Mouse (Mus musculus): ENCODE data around the gene Hoxd4. TPM values are rescaled to one million over a fixed set of nuclear protein-coding genes. Genes with fewer than 3 reads are reported as not detected.
A peak's percentile ranks its signal among the peaks of the same experiment; 100 is the strongest.

The Hoxd4 gene
- polyA plus RNA-seq, 1 experiment from 2014 or later, result not detected

GRCm38 (mm10) chr2:74690338-74690716, 21.4 kb upstream of the Hoxd4 start:
- Histone ChIP-seq H3K36me3 (no peaks in the 10 kb centered on the region), H3K4me1 (peaks cover 8% of the 10 kb centered on the region), H3K4me3 (no peak overlapping the region), H3K9me3 (replicated peaks) (no peaks in the 10 kb centered on the region), H3K27ac (replicated peaks) (no peak overlapping the region), H3K27me3 (ENCODE audit: low read depth, poor library complexity, severe bottlenecking) (peaks cover 100% of the 10 kb centered on the region)
- DNase-seq (ENCODE audit: low spot score), result no peak
- WGBS, result 9% methylated on average over 8 of the region's 8 CpGs

- Histone ChIP-seq H3K9me3 (replicated peaks) (no peaks in the 10 kb centered on the region), H3K27me3 (ENCODE audit: low read depth, poor library complexity, severe bottlenecking) (peaks cover 100% of the 10 kb centered on the region), H3K4me1 (peaks cover 8% of the 10 kb centered on the region), H3K27ac (replicated peaks) (no peak within 1 kb of the TSS), H3K36me3 (no peaks in the 10 kb centered on the region), H3K4me3 (peak within 1 kb of the TSS; percentile 36; the same call in 1 of the 2 replicates)
- WGBS, result under 1% methylated on average over 56 of the region's 56 CpGs
- peak; percentile 88 for DNase-seq (ENCODE audit: low spot score)
Measured at GRCm38 (mm10) chr2:74691022-74691951, 20.4 kb upstream of the Hoxd4 start, which contains the start of gene Hoxd10. Hoxd10 (plus strand) TSS chr2:74691924.

- Histone ChIP-seq H3K4me3 (no peak overlapping the region), H3K27ac (replicated peaks) (no peak overlapping the region), H3K27me3 (ENCODE audit: low read depth, poor library complexity, severe bottlenecking) (peaks cover 100% of the 10 kb centered on the region), H3K9me3 (replicated peaks) (no peaks in the 10 kb centered on the region), H3K36me3 (no peaks in the 10 kb centered on the region), H3K4me1 (peaks cover 8% of the 10 kb centered on the region)
- DNase-seq (ENCODE audit: low spot score), result no peak
- WGBS, result 5% methylated on average over 35 of the region's 35 CpGs
Measured at GRCm38 (mm10) chr2:74691995-74692807, 19.5 kb upstream of the Hoxd4 start.

GRCm38 (mm10) chr2:74692808-74693431, 18.8 kb upstream of the Hoxd4 start:
- Histone ChIP-seq H3K9me3 (replicated peaks) (no peaks in the 10 kb centered on the region), H3K4me3 (no peak overlapping the region), H3K36me3 (no peaks in the 10 kb centered on the region), H3K27ac (replicated peaks) (no peak overlapping the region), H3K27me3 (ENCODE audit: low read depth, poor library complexity, severe bottlenecking) (peaks cover 100% of the 10 kb centered on the region), H3K4me1 (peaks cover 13% of the 10 kb centered on the region)
- no peak for DNase-seq (ENCODE audit: low spot score)
- 2% methylated on average over 20 of the region's 20 CpGs for WGBS

GRCm38 (mm10) chr2:74693432-74693827, 18.3 kb upstream of the Hoxd4 start:
- WGBS, result 9% methylated on average over 4 of the region's 4 CpGs
- H3K36me3 ChIP-seq, result no peaks in the 10 kb centered on the region
- H3K27me3 ChIP-seq (ENCODE audit: low read depth, poor library complexity, severe bottlenecking), result peaks cover 100% of the 10 kb centered on the region
- DNase-seq (ENCODE audit: low spot score), result peak; percentile 24
- H3K4me3 ChIP-seq, result no peak overlapping the region
- no peaks in the 10 kb centered on the region for H3K9me3 ChIP-seq (replicated peaks)
- peaks cover 18% of the 10 kb centered on the region for H3K4me1 ChIP-seq
- H3K27ac ChIP-seq (replicated peaks), result no peak overlapping the region

- Histone ChIP-seq H3K9me3 (replicated peaks) (no peaks in the 10 kb centered on the region), H3K27ac (replicated peaks) (no peak overlapping the region), H3K27me3 (ENCODE audit: low read depth, poor library complexity, severe bottlenecking) (peaks cover 100% of the 10 kb centered on the region), H3K4me1 (peaks cover 21% of the 10 kb centered on the region), H3K4me3 (no peak overlapping the region), H3K36me3 (no peaks in the 10 kb centered on the region)
- WGBS, result 2% methylated on average over 16 of the region's 16 CpGs
- DNase-seq (ENCODE audit: low spot score), result peak; percentile 56
Measured at GRCm38 (mm10) chr2:74694066-74694465, 17.7 kb upstream of the Hoxd4 start.

GRCm38 (mm10) chr2:74695383-74695782, 16.3 kb upstream of the Hoxd4 start:
- Histone ChIP-seq H3K27me3 (ENCODE audit: low read depth, poor library complexity, severe bottlenecking) (peaks cover 100% of the 10 kb centered on the region), H3K4me1 (peaks cover 21% of the 10 kb centered on the region), H3K4me3 (no peak overlapping the region), H3K9me3 (replicated peaks) (no peaks in the 10 kb centered on the region), H3K36me3 (no peaks in the 10 kb centered on the region), H3K27ac (replicated peaks) (no peak overlapping the region)
- peak; percentile 20 for DNase-seq (ENCODE audit: low spot score)
- 12% methylated on average over 1 of the region's 1 CpGs for WGBS

- Histone ChIP-seq H3K27ac (replicated peaks) (no peak overlapping the region), H3K9me3 (replicated peaks) (no peaks in the 10 kb centered on the region), H3K4me3 (no peak overlapping the region), H3K4me1 (peaks cover 21% of the 10 kb centered on the region), H3K27me3 (ENCODE audit: low read depth, poor library complexity, severe bottlenecking) (peaks cover 100% of the 10 kb centered on the region), H3K36me3 (no peaks in the 10 kb centered on the region)
- 3% methylated on average over 7 of the region's 7 CpGs for WGBS
- DNase-seq (ENCODE audit: low spot score), result peak; percentile 22
Measured at GRCm38 (mm10) chr2:74695813-74696430, 15.8 kb upstream of the Hoxd4 start.

- Histone ChIP-seq H3K9me3 (replicated peaks) (no peaks in the 10 kb centered on the region), H3K27me3 (ENCODE audit: low read depth, poor library complexity, severe bottlenecking) (peaks cover 100% of the 10 kb centered on the region), H3K36me3 (no peaks in the 10 kb centered on the region), H3K4me3 (no peak overlapping the region), H3K27ac (replicated peaks) (no peak overlapping the region), H3K4me1 (peaks cover 13% of the 10 kb centered on the region)
- DNase-seq (ENCODE audit: low spot score), result peak; percentile 28
- under 1% methylated on average over 34 of the region's 34 CpGs for WGBS
Measured at GRCm38 (mm10) chr2:74696442-74697335, 15.0 kb upstream of the Hoxd4 start.

GRCm38 (mm10) chr2:74697567-74698121, 14.1 kb upstream of the Hoxd4 start, which contains the start of gene Hoxd9:
Hoxd9 (plus strand) TSS chr2:74697727.
- Histone ChIP-seq H3K4me3 (peak within 1 kb of the TSS; percentile 44), H3K36me3 (no peaks in the 10 kb centered on the region), H3K27me3 (ENCODE audit: low read depth, poor library complexity, severe bottlenecking) (peaks cover 100% of the 10 kb centered on the region), H3K27ac (replicated peaks) (no peak within 1 kb of the TSS), H3K9me3 (replicated peaks) (no peaks in the 10 kb centered on the region), H3K4me1 (peaks cover 13% of the 10 kb centered on the region)
- under 1% methylated on average over 43 of the region's 43 CpGs for WGBS
- DNase-seq (ENCODE audit: low spot score), result peak; percentile 77

Data from midbrain, embryonic 10.5 days (tissue).